Mouse (Mus musculus) liver, embryonic 14.5 days (tissue): ENCODE data around the gene Ier5. TPM values are rescaled to one million over a fixed set of nuclear protein-coding genes. Genes with fewer than 3 reads are reported as not detected.

Experiments
- ATAC-seq: fragments of 200-750 bp; cut with Nextera tagmentation; 2 replicates; pipeline ENCODE4 v1.8.0; 2017; ENCODE audit warnings: moderate number of reproducible peaks, mild to moderate bottlenecking, moderate library complexity; ENCODE audit not compliant: insufficient read depth
- DNase-seq, 3 experiments: peaks; one replicate each; pipeline ENCODE4 v3.0.0-alpha.2; 2012 to 2013; ENCODE audit warnings: low read depth in 3 of 3, low spot score in 3 of 3
- H3K27ac ChIP-seq: fragments of 300-500 bp; sonication (generic); 2 replicates; pipeline ENCODE4 v1.5.1; 2014; ENCODE audit warnings: moderate library complexity, mild to moderate bottlenecking, control low read depth, inconsistent platforms
- H3K27me3 ChIP-seq: fragments of 300-500 bp; sonication (generic); 2 replicates; pipeline ENCODE4 v1.6.1; 2014; ENCODE audit warnings: mild to moderate bottlenecking, low read length, moderate library complexity; ENCODE audit not compliant: control insufficient read depth, insufficient read depth
- H3K36me3 ChIP-seq: fragments of 300-500 bp; sonication (generic); replicated peaks from 2 replicates; pipeline ENCODE4 v1.6.1; 2014; ENCODE audit warnings: low read depth; ENCODE audit not compliant: control insufficient read depth, insufficient read depth
- H3K4me1 ChIP-seq, 2 experiments: fragments of 200-500 bp in 1 of 2; fragments of 300-500 bp in 1 of 2; sonication (generic) in 1 of 2; replicated peaks; 2 replicates each; pipeline ENCODE4 v1.6.1; 2012 to 2014; ENCODE audit warnings: antibody characterized with exemption in 1 of 2, inconsistent platforms in 1 of 2, low read length in 1 of 2; ENCODE audit not compliant: control insufficient read depth in 2 of 2, insufficient read depth in 2 of 2
- H3K4me2 ChIP-seq: fragments of 300-500 bp; sonication (generic); 2 replicates; pipeline ENCODE4 v1.6.1; 2014; ENCODE audit warnings: low read depth, mild to moderate bottlenecking, control low read depth, moderate library complexity
- H3K4me3 ChIP-seq, 2 experiments: fragments of 200-500 bp in 1 of 2; fragments of 300-500 bp in 1 of 2; sonication (generic) in 1 of 2; 2 replicates each; pipeline ENCODE4 v1.5.1; 2012 to 2014; ENCODE audit warnings: low read depth in 2 of 2, low read length in 2 of 2, mild to moderate bottlenecking in 2 of 2, control low read depth in 1 of 2, inconsistent platforms in 1 of 2, moderate library complexity in 1 of 2; ENCODE audit not compliant: insufficient read depth in 1 of 2
- H3K9ac ChIP-seq: fragments of 300-500 bp; sonication (generic); replicated peaks from 2 replicates; pipeline ENCODE4 v1.6.1; 2014; ENCODE audit warnings: mild to moderate bottlenecking, control low read depth, moderate library complexity
- H3K9me3 ChIP-seq: fragments of 300-500 bp; sonication (generic); 2 replicates; pipeline ENCODE4 v1.6.1; 2016; ENCODE audit warnings: low read length, mixed read lengths; ENCODE audit not compliant: control insufficient read depth
- CTCF ChIP-seq: IDR thresholded peaks from 2 replicates; pipeline ENCODE4 v1.5.1; 2016; ENCODE audit warnings: antibody characterized with exemption, low read depth, control low read depth
- EP300 ChIP-seq: IDR thresholded peaks from 2 replicates; pipeline ENCODE4 v1.6.1; 2016; ENCODE audit warnings: antibody characterized with exemption, low read depth
- WGBS: fragments of 180-500 bp; shearing (Covaris S2); extraction: QIAGEN DNeasy Blood & Tissue Kit; methylation state at CpG from one replicate; pipeline ENCODE4 v1.1.7; 2014; ENCODE audit not compliant: insufficient replicate concordance; 5-methylcytosine and 5-hydroxymethylcytosine counted together
- polyA plus RNA-seq, 2 experiments: library from polyadenylated mRNA; depleted of rRNA in 1 of 2; stranded (reverse) in 1 of 2; unstranded in 1 of 2; fragments of >200 nt; fragmentation: Nextera tagmentation in 1 of 2; extraction: Ambion mirVana in 1 of 2; gene quantifications; 2 replicates each; pipeline versions ENCODE4 v1.2.1 to v1.2.3; 2012 to 2014

Gene Ier5
- polyA plus RNA-seq, 2 experiments: 2.9 to 5.8 TPM

GRCm38 (mm10) chr1:155065068-155065701 lies 34.3 kb downstream of the Ier5 start:
- Histone ChIP-seq H3K27ac (no peak overlapping the region), H3K9ac (no peak overlapping the region), H3K4me1 (peaks cover 11 to 26% of the 10 kb centered on the region in 2 experiments), H3K9me3 (no peaks in the 10 kb centered on the region), H3K36me3 (no peaks in the 10 kb centered on the region), H3K27me3 (no peaks in the 10 kb centered on the region), H3K4me2 (no peak overlapping the region), H3K4me3 (no peak overlapping the region)
- DNase-seq (no peak), ATAC-seq (no peak)
- no peak for TF ChIP-seq CTCF
- TF ChIP-seq EP300: no peak
- WGBS: 24% methylated on average over 11 of the region's 11 CpGs

- ATAC-seq (peak; percentile 24; the same call in 1 of the 2 replicates), DNase-seq (no peak)
- WGBS: 21% methylated on average over 4 of the region's 4 CpGs
- Histone ChIP-seq H3K4me3 (no peak overlapping the region), H3K36me3 (no peaks in the 10 kb centered on the region), H3K27me3 (no peaks in the 10 kb centered on the region), H3K27ac (no peak overlapping the region), H3K9me3 (no peaks in the 10 kb centered on the region), H3K4me2 (no peak overlapping the region; the same call in 1 of the 2 replicates), H3K9ac (no peak overlapping the region), H3K4me1 (peaks cover 11 to 31% of the 10 kb centered on the region in 2 experiments)
- TF ChIP-seq CTCF: no peak
- TF ChIP-seq EP300: peak; percentile 31; the same call in 1 of the 2 replicates
Observed at GRCm38 (mm10) chr1:155064649-155065048, 34.8 kb downstream of the Ier5 start.

- H3K9me3 ChIP-seq: no peaks in the 10 kb centered on the region
- TF ChIP-seq CTCF (no peak), EP300 (no peak)
- DNase-seq: no peak
- no peak overlapping the region for H3K4me3 ChIP-seq
- no peak overlapping the region for H3K27ac ChIP-seq
- H3K4me2 ChIP-seq: no peak overlapping the region; the same call in 1 of the 2 replicates
- H3K9ac ChIP-seq: no peak overlapping the region
- 61% methylated on average over 5 of the region's 5 CpGs for WGBS
- no peaks in the 10 kb centered on the region for H3K36me3 ChIP-seq
- no peaks in the 10 kb centered on the region for H3K27me3 ChIP-seq
- H3K4me1 ChIP-seq: peaks cover 11 to 36% of the 10 kb centered on the region in 2 experiments
- ATAC-seq: peak; percentile 42; the same call in 1 of the 2 replicates
Observed at GRCm38 (mm10) chr1:155064111-155064510, 35.3 kb downstream of the Ier5 start.

- no peak for TF ChIP-seq CTCF
- no peak overlapping the region for H3K9ac ChIP-seq
- H3K9me3 ChIP-seq: no peaks in the 10 kb centered on the region
- ATAC-seq (no peak), DNase-seq (no peak)
- no peak overlapping the region for H3K4me3 ChIP-seq
- no peaks in the 10 kb centered on the region for H3K27me3 ChIP-seq
- H3K36me3 ChIP-seq: no peaks in the 10 kb centered on the region
- WGBS: 78% methylated on average over 4 of the region's 4 CpGs
- H3K4me2 ChIP-seq: no peak overlapping the region
- peaks cover 11 to 38% of the 10 kb centered on the region in 2 experiments for H3K4me1 ChIP-seq
- H3K27ac ChIP-seq: no peak overlapping the region
Observed at GRCm38 (mm10) chr1:155062963-155063362, 36.5 kb downstream of the Ier5 start.

- Histone ChIP-seq H3K4me2 (no peak overlapping the region), H3K4me3 (no peak overlapping the region), H3K27ac (no peak overlapping the region), H3K36me3 (no peaks in the 10 kb centered on the region), H3K9ac (no peak overlapping the region), H3K9me3 (no peaks in the 10 kb centered on the region), H3K27me3 (no peaks in the 10 kb centered on the region), H3K4me1 (peaks cover 11 to 38% of the 10 kb centered on the region in 2 experiments)
- ATAC-seq: no peak
- 47% methylated on average over 7 of the region's 7 CpGs for WGBS
- TF ChIP-seq CTCF (no peak), EP300 (no peak)
- no peak for DNase-seq
Observed at GRCm38 (mm10) chr1:155062057-155062456, 37.4 kb downstream of the Ier5 start.
